Mouse (Mus musculus) kidney, embryonic 16.5 days (tissue): Measurements from ENCODE around the gene 1700008O03Rik. TPM values are rescaled to one million over a fixed set of nuclear protein-coding genes. Genes with fewer than 3 reads are reported as not detected.

Experiments
- ATAC-seq: fragments of 200-750 bp; cut with Nextera tagmentation; 2 replicates; pipeline ENCODE4 v1.8.0; 2017; ENCODE audit warnings: moderate TSS enrichment; ENCODE audit not compliant: low FRiP score, low TSS enrichment
- H3K27ac ChIP-seq: fragments of 300-500 bp; sonication (generic); 2 replicates; pipeline ENCODE4 v1.5.1; 2014; ENCODE audit warnings: low read length
- H3K27me3 ChIP-seq: fragments of 300-500 bp; sonication (generic); 2 replicates; pipeline ENCODE4 v1.6.1; 2014; ENCODE audit warnings: low read length, control low read depth, mixed read lengths; ENCODE audit not compliant: insufficient read depth
- H3K36me3 ChIP-seq: fragments of 300-500 bp; sonication (generic); 2 replicates; pipeline ENCODE4 v1.6.1; 2014; ENCODE audit warnings: low read length, control low read depth, mixed read lengths; ENCODE audit not compliant: insufficient read depth
- H3K4me1 ChIP-seq: fragments of 300-500 bp; sonication (generic); 2 replicates; pipeline ENCODE4 v1.6.1; 2014; ENCODE audit warnings: low read length, control low read depth, mixed read lengths; ENCODE audit not compliant: insufficient read depth
- H3K4me2 ChIP-seq: fragments of 300-500 bp; sonication (generic); replicated peaks from 2 replicates; pipeline ENCODE4 v1.6.1; 2014; ENCODE audit warnings: low read depth, low read length
- H3K4me3 ChIP-seq: fragments of 300-500 bp; sonication (generic); 2 replicates; pipeline ENCODE4 v1.5.1; 2014; ENCODE audit warnings: mild to moderate bottlenecking, low read length
- H3K9ac ChIP-seq: fragments of 300-500 bp; sonication (generic); replicated peaks from 2 replicates; pipeline ENCODE4 v1.6.1; 2014; ENCODE audit warnings: low read length
- H3K9me3 ChIP-seq: fragments of 300-500 bp; sonication (generic); 2 replicates; pipeline ENCODE4 v1.6.1; 2016; ENCODE audit warnings: low read length, control low read depth
- WGBS: fragments of 180-500 bp; shearing (Covaris S2); extraction: QIAGEN DNeasy Blood & Tissue Kit; methylation state at CpG from one replicate; pipeline ENCODE4 v1.1.7; 2014; 5-methylcytosine and 5-hydroxymethylcytosine counted together
- polyA plus RNA-seq: library from polyadenylated mRNA; unstranded; fragments of >200 nt; fragmentation: Nextera tagmentation; extraction: Ambion mirVana; gene quantifications from 2 replicates; pipeline ENCODE4 v1.2.1, GENCODE M21; 2015

1700008O03Rik gene
- polyA plus RNA-seq: 0.64 and 1.1 TPM in 2 replicates

DNA sequence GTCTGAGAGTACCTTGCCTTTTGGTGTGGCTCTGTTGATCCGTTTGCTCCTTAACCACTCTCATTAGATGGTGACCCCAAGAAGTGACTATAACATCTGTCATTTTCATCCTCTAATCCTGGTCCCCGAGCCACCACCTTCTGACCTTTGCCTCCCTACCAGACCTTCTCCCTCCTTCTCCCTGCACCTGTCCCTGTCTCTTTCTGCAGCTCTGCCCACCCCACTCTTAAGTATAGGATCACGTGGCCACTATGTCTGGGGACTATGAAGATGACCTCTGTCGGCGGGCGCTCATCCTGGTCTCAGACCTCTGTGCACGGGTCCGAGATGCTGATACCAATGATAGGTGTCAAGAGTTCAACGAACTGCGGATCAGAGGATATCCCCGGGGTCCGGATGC is at the start of gene 1700008O03Rik:
Gene 1700008O03Rik (minus strand): TSS at position 101 of the 400 bp plus-strand sequence.
- H3K36me3 ChIP-seq: no peaks in the 10 kb centered on the region
- H3K9ac ChIP-seq: peak within 1 kb of the TSS; percentile 69
- H3K27me3 ChIP-seq: peaks cover 19% of the 10 kb centered on the region
- ATAC-seq: no peak
- H3K27ac ChIP-seq: no peak within 1 kb of the TSS
- peaks cover 6% of the 10 kb centered on the region; the same call in 1 of the 2 replicates for H3K4me1 ChIP-seq
- peak within 1 kb of the TSS; percentile 61 for H3K4me2 ChIP-seq
- H3K9me3 ChIP-seq: peaks cover under 1% of the 10 kb centered on the region; the same call in 1 of the 2 replicates
- WGBS: 77% methylated on average over 12 of the region's 12 CpGs
- peak within 1 kb of the TSS; percentile 54 for H3K4me3 ChIP-seq

DNA sequence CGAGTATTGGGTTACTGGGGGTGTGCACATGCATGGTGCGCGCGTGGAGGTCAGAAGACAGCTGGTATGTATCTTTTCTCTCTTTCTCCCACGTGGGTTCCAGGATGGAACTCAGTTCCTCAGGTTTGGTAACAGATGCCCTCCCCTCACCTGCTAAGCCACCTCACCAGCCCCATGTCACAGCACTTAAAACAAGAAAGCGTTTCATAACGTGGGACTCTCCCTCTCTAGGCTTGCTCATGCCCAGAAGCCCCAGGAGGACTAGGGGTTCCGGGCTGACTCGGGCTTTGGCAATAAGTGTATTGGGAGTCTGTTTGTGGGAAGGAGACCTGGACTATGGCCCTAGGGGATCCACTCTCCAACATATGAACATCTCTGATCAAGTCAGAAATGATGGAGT is 48.5 kb upstream of the 1700008O03Rik start:
- Histone ChIP-seq H3K27me3 (peaks cover 34% of the 10 kb centered on the region), H3K4me3 (no peak overlapping the region)

DNA sequence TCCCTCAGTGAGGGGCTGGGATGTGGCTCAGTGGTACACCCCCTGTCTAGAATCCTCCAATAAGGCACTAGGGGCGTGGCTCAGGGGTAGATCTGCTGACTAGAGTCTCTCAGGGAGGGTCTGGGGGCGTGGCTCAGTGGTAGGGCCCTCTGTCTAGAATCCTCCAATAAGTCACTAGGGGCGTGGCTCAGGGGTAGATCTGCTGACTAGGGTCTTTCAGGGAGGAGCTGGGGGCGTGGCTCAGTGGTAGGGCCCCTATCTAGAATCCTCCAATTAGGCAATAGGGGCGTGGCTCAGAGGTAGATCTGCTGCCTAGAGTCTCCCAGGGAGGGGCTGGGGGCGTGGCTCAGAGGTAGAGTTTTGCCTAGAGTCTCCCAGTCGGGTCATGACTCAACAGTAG is 47.8 kb upstream of the 1700008O03Rik start:
- H3K4me1 ChIP-seq: peaks cover 9% of the 10 kb centered on the region
- no peak overlapping the region for H3K4me2 ChIP-seq
- peaks cover 39% of the 10 kb centered on the region for H3K27me3 ChIP-seq
- no peaks in the 10 kb centered on the region for H3K9me3 ChIP-seq
- H3K9ac ChIP-seq: no peak overlapping the region
- H3K4me3 ChIP-seq: no peak overlapping the region
- ATAC-seq: peak; percentile 35; the same call in 1 of the 2 replicates
- H3K36me3 ChIP-seq: no peaks in the 10 kb centered on the region
- WGBS: 5% methylated on average over 7 of the region's 7 CpGs
- H3K27ac ChIP-seq: no peak overlapping the region

More for the DNA sequence above, 48.5 kb upstream of the 1700008O03Rik start:
- 41% methylated on average over 9 of the region's 9 CpGs for WGBS
- Histone ChIP-seq H3K9ac (no peak overlapping the region), H3K9me3 (no peaks in the 10 kb centered on the region), H3K4me1 (peaks cover 7% of the 10 kb centered on the region), H3K36me3 (no peaks in the 10 kb centered on the region), H3K4me2 (no peak overlapping the region), H3K27ac (no peak overlapping the region)
- ATAC-seq: no peak

DNA sequence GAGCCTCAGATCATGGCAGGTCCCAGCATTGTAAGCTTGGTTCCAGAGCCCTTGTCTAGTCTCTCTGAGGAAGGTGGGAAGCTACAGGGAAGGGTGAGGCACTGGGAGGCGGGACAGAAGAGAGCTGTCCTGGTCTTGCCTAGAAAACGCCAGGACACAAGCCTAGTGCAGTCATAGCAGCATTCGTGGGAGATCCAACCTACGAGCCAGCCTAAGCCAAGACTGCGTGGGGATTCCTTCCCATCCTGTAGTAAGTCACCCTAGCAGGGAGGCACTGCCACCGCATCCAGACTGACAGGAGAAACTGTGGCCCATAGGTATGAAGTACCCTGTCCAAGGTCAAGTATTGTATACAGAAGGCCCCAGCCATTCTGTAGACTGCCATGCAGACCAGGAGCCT is 46.9 kb upstream of the 1700008O03Rik start:
- 70% methylated on average over 6 of the region's 6 CpGs for WGBS
- peaks cover 47% of the 10 kb centered on the region for H3K27me3 ChIP-seq
- no peak for ATAC-seq

DNA sequence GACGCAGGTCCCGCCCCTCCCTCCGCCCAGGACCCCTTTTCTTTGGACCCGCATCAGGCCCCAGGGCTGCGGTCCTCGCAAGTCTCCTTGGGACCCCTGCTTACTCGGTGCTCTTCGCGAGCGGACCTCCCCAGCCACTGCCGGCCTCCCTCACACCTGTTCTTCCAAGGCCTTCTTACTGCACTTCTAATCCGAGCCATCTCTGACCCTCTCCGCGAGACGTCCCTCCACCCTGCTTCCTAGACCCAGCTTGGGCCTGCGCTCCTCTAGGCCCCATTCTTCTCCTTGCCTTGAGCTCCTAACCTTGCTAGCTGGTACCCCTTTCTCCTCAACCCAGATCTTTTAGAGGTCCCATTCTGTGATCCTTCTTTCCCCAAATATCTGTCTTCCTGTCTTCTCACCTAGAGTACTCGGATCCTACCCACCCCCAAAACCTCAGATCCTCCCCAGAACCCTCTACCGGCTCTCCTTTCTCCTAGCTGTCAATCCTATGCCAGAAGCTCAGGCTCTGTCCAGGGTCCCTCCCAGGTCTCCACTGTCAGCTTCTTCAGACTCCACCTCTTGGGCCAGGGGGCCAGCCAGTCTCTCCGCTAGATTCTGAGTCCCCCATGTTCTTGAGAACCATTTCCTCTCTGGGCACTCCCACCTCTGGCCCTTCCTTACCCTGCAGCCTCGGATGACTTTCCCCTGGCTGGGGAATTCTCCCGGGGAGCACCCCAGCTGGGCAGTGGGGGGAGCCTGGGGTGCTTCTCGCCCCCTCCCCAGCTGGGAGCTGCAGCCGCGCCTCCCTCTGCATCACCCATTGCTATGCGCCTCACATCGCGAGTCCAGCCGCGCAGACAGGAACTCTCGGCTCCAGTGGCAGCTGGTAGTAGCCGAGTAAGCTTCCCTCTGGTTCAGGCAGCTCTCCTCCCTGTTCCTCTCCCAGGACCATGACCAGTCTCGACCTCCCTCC is 44.2 kb upstream of the 1700008O03Rik start:
- WGBS: 3% methylated on average over 30 of the region's 32 CpGs
- Histone ChIP-seq H3K4me2 (peak overlapping the region; percentile 92), H3K27ac (no peak overlapping the region), H3K9me3 (no peaks in the 10 kb centered on the region), H3K27me3 (peaks cover 49% of the 10 kb centered on the region), H3K4me3 (peak overlapping the region; percentile 54), H3K9ac (no peak overlapping the region), H3K4me1 (peaks cover 13% of the 10 kb centered on the region), H3K36me3 (no peaks in the 10 kb centered on the region)
- peak; percentile 19 for ATAC-seq

More for the DNA sequence above, 46.9 kb upstream of the 1700008O03Rik start:
- Histone ChIP-seq H3K9ac (no peak overlapping the region), H3K4me3 (no peak overlapping the region), H3K9me3 (no peaks in the 10 kb centered on the region), H3K36me3 (no peaks in the 10 kb centered on the region), H3K4me2 (no peak overlapping the region), H3K4me1 (peaks cover 13% of the 10 kb centered on the region), H3K27ac (no peak overlapping the region)

DNA sequence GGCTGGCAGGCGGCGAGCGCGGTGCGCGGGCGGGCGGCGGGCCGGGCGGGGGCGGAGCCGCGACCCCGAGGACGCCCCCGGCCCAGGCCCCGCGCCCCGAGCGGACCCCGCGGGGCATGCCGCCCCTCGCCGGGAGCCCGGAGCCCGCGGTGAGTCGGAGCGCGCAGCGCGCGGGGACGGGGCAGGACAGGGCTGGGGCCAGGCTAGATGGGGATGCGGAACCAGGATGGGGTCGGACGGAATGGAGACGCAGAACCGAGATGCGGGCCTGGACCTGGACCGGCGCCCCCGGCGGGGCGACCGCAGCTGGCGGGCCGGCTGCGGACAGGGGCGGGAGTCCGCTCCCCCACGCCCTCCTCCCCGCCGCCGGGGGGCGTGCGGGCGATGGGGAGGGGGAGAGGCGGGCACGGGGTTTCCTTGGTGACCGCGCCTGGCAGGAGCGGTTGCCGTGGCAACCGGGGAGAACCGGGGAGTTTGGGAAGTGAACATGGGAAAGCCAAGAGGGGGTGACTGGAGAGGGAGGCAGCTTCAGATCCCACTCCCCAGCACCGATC is 43.4 kb upstream of the 1700008O03Rik start, which contains the start of gene Lrrc4b:
Gene Lrrc4b (plus strand): TSS at position 51 of the 554 bp plus-strand sequence.
- H3K36me3 ChIP-seq: no peaks in the 10 kb centered on the region
- peak within 1 kb of the TSS; percentile 92 for H3K4me2 ChIP-seq
- under 1% methylated on average over 30 of the region's 69 CpGs for WGBS
- H3K27me3 ChIP-seq: peaks cover 49% of the 10 kb centered on the region
- peak within 1 kb of the TSS; percentile 54 for H3K4me3 ChIP-seq
- peaks cover 13% of the 10 kb centered on the region for H3K4me1 ChIP-seq
- no peak for ATAC-seq
- H3K9me3 ChIP-seq: no peaks in the 10 kb centered on the region
- peak within 1 kb of the TSS; percentile 54; the same call in 1 of the 2 replicates for H3K9ac ChIP-seq
- H3K27ac ChIP-seq: no peak within 1 kb of the TSS

DNA sequence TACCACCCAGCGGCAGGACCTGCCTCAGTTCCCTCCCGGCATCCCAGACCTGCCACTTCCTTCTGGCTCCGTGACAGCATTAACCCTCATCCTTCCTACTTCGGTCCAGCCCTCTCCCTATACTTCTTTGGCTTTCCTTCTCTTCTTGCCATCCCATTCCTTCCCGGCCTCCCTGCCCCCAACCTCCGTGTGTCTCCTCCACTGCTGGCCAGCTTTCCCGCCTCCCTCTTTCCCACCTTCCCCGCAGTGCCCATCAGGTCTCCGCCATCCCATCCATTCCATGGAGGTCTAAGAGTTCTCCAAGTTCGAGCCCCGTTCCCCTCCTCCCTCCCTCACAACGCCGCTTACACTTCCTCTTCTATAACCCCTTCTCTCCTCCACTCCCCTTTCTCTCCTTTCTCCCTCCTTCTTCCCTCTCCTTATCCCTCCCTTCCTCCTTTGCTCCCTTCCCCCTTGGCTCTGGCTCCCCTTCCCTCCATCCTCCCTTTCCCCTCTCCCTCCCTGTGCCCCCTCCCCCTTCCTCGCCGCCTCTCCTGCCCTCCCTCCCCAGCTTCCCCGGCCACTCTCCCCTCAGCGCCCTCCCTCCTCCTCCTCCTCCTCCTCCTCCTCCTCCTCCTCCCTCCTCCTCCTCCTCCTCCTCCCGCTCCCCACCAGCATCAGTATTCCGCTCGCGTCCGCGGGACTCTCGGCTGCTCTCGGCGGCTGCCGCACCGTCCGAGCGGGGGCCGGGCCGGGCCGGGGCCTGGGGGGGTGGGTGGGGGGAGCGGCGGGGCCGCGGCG is 42.7 kb upstream of the 1700008O03Rik start:
- Histone ChIP-seq H3K27ac (no peak overlapping the region), H3K9me3 (no peaks in the 10 kb centered on the region), H3K4me3 (peak overlapping the region; percentile 54), H3K27me3 (peaks cover 49% of the 10 kb centered on the region), H3K36me3 (no peaks in the 10 kb centered on the region), H3K9ac (peak overlapping the region; percentile 54; the same call in 1 of the 2 replicates), H3K4me1 (peaks cover 13% of the 10 kb centered on the region), H3K4me2 (peak overlapping the region; percentile 92)
- 0% methylated on average over 15 of the region's 38 CpGs for WGBS
- ATAC-seq: 0 out of 2 replicates have a peak, but pooled peaks have one; percentile 21

DNA sequence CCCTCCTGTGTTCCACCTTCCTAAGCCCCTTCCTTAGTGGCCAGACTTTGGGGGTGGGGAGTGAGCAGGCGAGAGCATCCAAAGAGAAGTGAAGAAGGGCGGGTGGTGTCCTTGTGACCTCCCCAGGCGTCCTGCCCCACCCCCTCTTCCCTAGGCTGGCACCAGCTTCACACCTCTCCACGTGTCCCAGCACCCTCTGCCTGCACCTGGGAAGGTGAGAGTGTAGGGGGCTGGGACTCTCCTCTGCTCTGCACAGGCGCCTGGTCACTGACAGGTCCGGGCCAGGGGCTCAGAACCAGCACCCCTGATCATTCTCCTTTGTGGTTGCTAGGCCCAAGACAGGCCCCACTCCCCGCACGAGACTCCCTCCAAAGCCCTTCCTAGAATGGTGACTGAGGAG is 42.0 kb upstream of the 1700008O03Rik start:
- WGBS: 22% methylated on average over 8 of the region's 8 CpGs
- no peak overlapping the region for H3K9ac ChIP-seq
- no peak overlapping the region for H3K27ac ChIP-seq
- H3K4me3 ChIP-seq: peak overlapping the region; percentile 54; the same call in 1 of the 2 replicates
- ATAC-seq: 0 out of 2 replicates have a peak, but pooled peaks have one; percentile 17
- H3K4me2 ChIP-seq: peak overlapping the region; percentile 92; the same call in 1 of the 2 replicates
- H3K4me1 ChIP-seq: peaks cover 13% of the 10 kb centered on the region
- H3K27me3 ChIP-seq: peaks cover 49% of the 10 kb centered on the region
- no peaks in the 10 kb centered on the region for H3K9me3 ChIP-seq
- H3K36me3 ChIP-seq: no peaks in the 10 kb centered on the region

DNA sequence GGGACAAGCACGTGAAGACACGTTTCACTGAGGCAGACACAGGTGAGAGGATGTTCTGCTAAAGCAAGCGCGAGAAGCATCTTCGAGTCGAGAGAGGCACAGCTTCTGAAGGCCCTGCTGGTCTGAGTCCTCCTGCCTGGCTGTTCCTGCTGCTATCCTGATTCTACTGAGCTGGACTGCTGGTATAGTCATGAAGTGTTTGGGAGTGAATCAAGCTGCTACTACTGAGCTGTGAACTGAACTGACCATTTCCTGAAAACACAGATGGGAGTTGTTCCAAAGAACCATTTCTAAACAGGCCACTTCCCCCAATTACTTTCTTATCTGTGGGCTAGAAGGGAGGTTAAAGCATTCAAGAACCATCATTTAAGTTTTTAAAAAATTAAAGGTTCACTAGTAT is 27.7 kb upstream of the 1700008O03Rik start:
- Histone ChIP-seq H3K4me2 (no peak overlapping the region), H3K4me3 (no peak overlapping the region), H3K9me3 (no peaks in the 10 kb centered on the region), H3K4me1 (no peaks in the 10 kb centered on the region), H3K27ac (no peak overlapping the region), H3K9ac (no peak overlapping the region), H3K27me3 (no peaks in the 10 kb centered on the region), H3K36me3 (no peaks in the 10 kb centered on the region)
- ATAC-seq: no peak
- 82% methylated on average over 6 of the region's 6 CpGs for WGBS
